Mouse (Mus musculus) cerebellum, adult 2 months (tissue): ENCODE results near the gene Spdye4b. TPM values are rescaled to one million over a fixed set of nuclear protein-coding genes. Genes with fewer than 3 reads are reported as not detected.

ENCODE experiments used
- DNase-seq, 2 experiments: peaks; one replicate each; pipeline ENCODE4 v3.0.0; 2021
- H3K27ac ChIP-seq: fragments of 200-500 bp; 2 replicates; pipeline ENCODE4 v1.5.1; 2012; ENCODE audit warnings: low read length, control low read depth, inconsistent platforms; ENCODE audit not compliant: insufficient read depth
- H3K27me3 ChIP-seq: fragments of 200-500 bp; 2 replicates; pipeline ENCODE4 v1.6.1; 2012; ENCODE audit warnings: inconsistent platforms, mild to moderate bottlenecking, low read length, moderate library complexity; ENCODE audit not compliant: control insufficient read depth, insufficient read depth
- H3K4me1 ChIP-seq: fragments of 200-500 bp; 2 replicates; pipeline ENCODE4 v1.6.1; 2011; ENCODE audit warnings: low read length; ENCODE audit not compliant: control insufficient read depth, insufficient read depth
- H3K4me3 ChIP-seq: fragments of 200-500 bp; replicated peaks from 2 replicates; pipeline ENCODE3; 2011; ENCODE audit warnings: mild to moderate bottlenecking, low read depth, low read length, control low read depth; ENCODE audit not compliant: insufficient read depth
- CTCF ChIP-seq: fragments of 200-500 bp; IDR thresholded peaks from 2 replicates; pipeline ENCODE4 v1.5.1; 2011; ENCODE audit warnings: low read depth, mild to moderate bottlenecking, control low read depth, low read length, moderate library complexity, borderline replicate concordance; ENCODE audit not compliant: insufficient read depth
- POLR2A ChIP-seq: fragments of 200-500 bp; IDR thresholded peaks from 2 replicates; pipeline ENCODE4 v1.6.1; 2011; ENCODE audit warnings: low read length, control low read depth, borderline replicate concordance; ENCODE audit not compliant: insufficient read depth
- WGBS: fragments of 180-500 bp; shearing (Covaris S2); methylation state at CpG from one replicate; pipeline ENCODE4 v1.1.7; 2018; 5-methylcytosine and 5-hydroxymethylcytosine counted together
- polyA plus RNA-seq: library from polyadenylated mRNA; depleted of rRNA; stranded (reverse); fragments of >200 nt; gene quantifications from 2 replicates; pipeline ENCODE4 v1.2.3, GENCODE M21; 2012; rRNA removed

Gene Spdye4b
- polyA plus RNA-seq, 1 experiment, result not detected

GRCm38 (mm10) chr5:143235028-143235693 is 54.3 kb downstream of the Spdye4b start, which contains the start of gene Zfp12:
Gene Zfp12 (plus strand): TSS chr5:143235163.
- H3K4me3 ChIP-seq, result peak within 1 kb of the TSS; percentile 60
- peak within 1 kb of the TSS; percentile 66 for H3K27ac ChIP-seq
- H3K27me3 ChIP-seq, result no peaks in the 10 kb centered on the region
- TF ChIP-seq CTCF, result peak; percentile 54; the same call in 1 of the 2 replicates
- TF ChIP-seq POLR2A, result peak; percentile 82
- peak; percentile 96 to 98 for DNase-seq
- under 1% methylated on average over 58 of the region's 58 CpGs for WGBS
- peaks cover 12% of the 10 kb centered on the region for H3K4me1 ChIP-seq

GRCm38 (mm10) chr5:143236036-143236435 is 55.2 kb downstream of the Spdye4b start:
- no peak for TF ChIP-seq CTCF
- Histone ChIP-seq H3K27ac (no peak overlapping the region), H3K4me1 (peaks cover 12% of the 10 kb centered on the region), H3K4me3 (peak overlapping the region; percentile 60), H3K27me3 (no peaks in the 10 kb centered on the region)
- 31% methylated on average over 9 of the region's 9 CpGs for WGBS
- DNase-seq, result no peak

- TF ChIP-seq POLR2A (no peak), CTCF (no peak)
- H3K27me3 ChIP-seq, result no peaks in the 10 kb centered on the region
- no peak overlapping the region for H3K27ac ChIP-seq
- DNase-seq, result no peak
- H3K4me1 ChIP-seq, result 0 out of 2 replicates have a peak, but pooled peaks cover 2% of the 10 kb centered on the region
- H3K4me3 ChIP-seq, result no peak overlapping the region
- 96% methylated on average over 26 of the region's 26 CpGs for WGBS
These were observed 64.1 kb downstream of the Spdye4b start for GRCm38 (mm10) chr5:143244926-143245325.

GRCm38 (mm10) chr5:143252039-143252438 is 71.2 kb downstream of the Spdye4b start:
- no peak for DNase-seq
- no peaks in the 10 kb centered on the region for H3K27me3 ChIP-seq
- 72% methylated on average over 6 of the region's 6 CpGs for WGBS
- no peak for TF ChIP-seq POLR2A
- no peak for TF ChIP-seq CTCF
- no peak overlapping the region for H3K4me3 ChIP-seq
- 0 out of 2 replicates have a peak, but pooled peaks cover 8% of the 10 kb centered on the region for H3K4me1 ChIP-seq
- no peak overlapping the region for H3K27ac ChIP-seq

- TF ChIP-seq CTCF (no peak), POLR2A (no peak)
- H3K4me1 ChIP-seq, result 0 out of 2 replicates have a peak, but pooled peaks cover 6% of the 10 kb centered on the region
- no peak for DNase-seq
- peak overlapping the region; percentile 79 for H3K4me3 ChIP-seq
- H3K27me3 ChIP-seq, result no peaks in the 10 kb centered on the region
- H3K27ac ChIP-seq, result peak overlapping the region; percentile 87
- 75% methylated on average over 18 of the region's 18 CpGs for WGBS
These were observed 72.0 kb downstream of the Spdye4b start for GRCm38 (mm10) chr5:143252791-143253185.

GRCm38 (mm10) chr5:143253186-143253880 is 72.5 kb downstream of the Spdye4b start:
- TF ChIP-seq POLR2A (peak; percentile 54; the same call in 1 of the 2 replicates), CTCF (no peak)
- peak; percentile 75 for DNase-seq
- H3K4me3 ChIP-seq, result peak overlapping the region; percentile 79
- 0 out of 2 replicates have a peak, but pooled peaks cover 6% of the 10 kb centered on the region for H3K4me1 ChIP-seq
- no peaks in the 10 kb centered on the region for H3K27me3 ChIP-seq
- H3K27ac ChIP-seq, result peak overlapping the region; percentile 87
- WGBS, result 7% methylated on average over 103 of the region's 103 CpGs

- Histone ChIP-seq H3K27me3 (no peaks in the 10 kb centered on the region), H3K4me3 (peak overlapping the region; percentile 79), H3K27ac (peak overlapping the region; percentile 14; the same call in 1 of the 2 replicates), H3K4me1 (0 out of 2 replicates have a peak, but pooled peaks cover 6% of the 10 kb centered on the region)
- TF ChIP-seq POLR2A (0 out of 2 replicates have a peak, but pooled peaks have one; percentile 14), CTCF (no peak)
- peak; percentile 74 to 75 for DNase-seq
- WGBS, result 7% methylated on average over 81 of the region's 81 CpGs
These were observed 73.2 kb downstream of the Spdye4b start for GRCm38 (mm10) chr5:143253881-143254486.

Other genes with a start within 250 kb of the Spdye4b start
- 110 and 115 TPM in 2 replicates for gene Fscn1, start 220.7 kb upstream of the Spdye4b start, polyA plus RNA-seq
- 33.8 and 35.6 TPM in 2 replicates for gene Rnf216, start 68.0 kb upstream of the Spdye4b start, polyA plus RNA-seq
- gene Olfr718-ps1, start 33.4 kb upstream of the Spdye4b start, polyA plus RNA-seq, result not detected in 2 replicates
- gene Rbak, start 242 bp upstream of the Spdye4b start, polyA plus RNA-seq, result 13.3 and 13.8 TPM in 2 replicates
- not detected in 2 replicates for gene Spdye4a, start 45.9 kb downstream of the Spdye4b start, polyA plus RNA-seq
- 27.0 and 28.5 TPM in 2 replicates for gene Zfp12, start 54.1 kb downstream of the Spdye4b start, polyA plus RNA-seq
- 14.1 and 14.7 TPM in 2 replicates for gene Zfp316, start 89.0 kb downstream of the Spdye4b start, polyA plus RNA-seq
- 2.0 TPM in 2 replicates for gene Zfp853, start 112.6 kb downstream of the Spdye4b start, polyA plus RNA-seq
- 17.0 and 17.8 TPM in 2 replicates for gene E130309D02Rik, start 134.3 kb downstream of the Spdye4b start, polyA plus RNA-seq
- 68.3 and 69.7 TPM in 2 replicates for gene Zdhhc4, start 148.2 kb downstream of the Spdye4b start, polyA plus RNA-seq
- gene Grid2ip, start 176.3 kb downstream of the Spdye4b start, polyA plus RNA-seq, result 38.5 and 52.1 TPM in 2 replicates
- 32.1 and 32.6 TPM in 2 replicates for gene Kdelr2, start 222.8 kb downstream of the Spdye4b start, polyA plus RNA-seq